9 mouse cellular contexts compared by ENCODE assay signal in the genomic region with DNA sequence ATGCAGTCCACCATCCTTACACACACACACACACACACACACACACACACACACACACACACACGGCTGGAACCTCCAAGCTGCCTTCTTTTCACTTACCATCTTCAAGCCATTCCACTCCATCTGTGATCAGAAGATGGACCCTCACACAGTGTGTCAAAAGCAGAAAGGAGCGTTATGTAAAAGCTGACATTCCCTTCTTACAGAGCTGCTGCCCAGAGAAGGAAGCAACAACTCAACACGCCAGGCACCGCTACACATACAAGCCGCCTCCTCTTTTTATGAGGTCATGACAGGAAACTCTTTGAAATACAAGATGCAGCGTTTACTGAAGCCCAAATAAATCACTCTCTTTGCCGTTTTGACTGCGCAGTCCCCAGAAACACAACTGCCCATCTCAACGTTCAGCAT.
A peak's percentile ranks its signal among the peaks of the same experiment; 100 is the strongest.
DNase-seq lines count a peak whose midpoint lies in the region; ATAC-seq lines count a peak whose summit lies in the region.
"Had no signal": no experiment of that assay in that cellular context is flagged by ENCODE, and none has a peak within 500 bp of the region (broad histone marks: within the 10 kb centered on the region; RNA-seq: fewer than 3 reads in every experiment).

No protein-coding gene starts in this region.

- WGBS in neural tube, embryonic 12.5 days, result 8% methylated on average over 9 of the region's 9 CpGs

- no peaks in the 10 kb centered on the region for H3K4me1 ChIP-seq in neural tube, embryonic 12.5 days

- peak overlapping the region; percentile 77 for H3K9ac ChIP-seq in neural tube, embryonic 12.5 days

- H3K27ac ChIP-seq in neural tube, embryonic 12.5 days, result peak overlapping the region; percentile 89
- H3K27ac ChIP-seq: macrophage had no signal

- peak overlapping the region; percentile 59 for H3K4me2 ChIP-seq in neural tube, embryonic 12.5 days (replicated peaks)

- DNase-seq in adrenal gland, postnatal 10 days, result peak; percentile 6
- DNase-seq in adrenal gland, postnatal 4 days (ENCODE audit: low spot score in 2 of 2), result no peak
- peak; percentile 67 for DNase-seq in cerebellum, adult 8-10 months
- peak; percentile 55 for DNase-seq in forelimb bud, embryonic 11.5 days (ENCODE audit: low read depth, low spot score)
- DNase-seq in left cerebral cortex, adult 11 months (ENCODE audit: low spot score), result peak; percentile 26
- no peak for DNase-seq in urinary bladder, adult 2 months (ENCODE audit: low spot score)
- DNase-seq in gastrocnemius, adult 8-10 months (ENCODE audit: low spot score in 2 of 2), result no peak

- H3K27me3 ChIP-seq in neural tube, embryonic 12.5 days (replicated peaks), result no peaks in the 10 kb centered on the region

- peak overlapping the region; percentile 52 for H3K4me3 ChIP-seq in neural tube, embryonic 12.5 days

- peak; percentile 43 for ATAC-seq in neural tube, embryonic 12.5 days (ENCODE audit: low FRiP score, low read depth)

- H3K9me3 ChIP-seq in neural tube, embryonic 12.5 days, result no peaks in the 10 kb centered on the region

- H3K36me3 ChIP-seq in neural tube, embryonic 12.5 days, result no peaks in the 10 kb centered on the region

Comparison
In these comparisons a context has a peak if more than half of its experiments do, and no peak if none do; other contexts are left out.
1. DNase-seq: peak in adrenal gland, postnatal 10 days (single experiment), cerebellum, adult 8-10 months (single experiment), forelimb bud, embryonic 11.5 days (single experiment) and left cerebral cortex, adult 11 months (single experiment); none in adrenal gland, postnatal 4 days (0 of 2), urinary bladder, adult 2 months (single experiment) and gastrocnemius, adult 8-10 months (0 of 2).